Mouse (Mus musculus) retina, postnatal 1 day (tissue): ENCODE data around the gene Ptprd.

Experiments used
- DNase-seq: peaks from one replicate; pipeline ENCODE4 v3.0.0-alpha.2; 2012

Gene Ptprd

DNA sequence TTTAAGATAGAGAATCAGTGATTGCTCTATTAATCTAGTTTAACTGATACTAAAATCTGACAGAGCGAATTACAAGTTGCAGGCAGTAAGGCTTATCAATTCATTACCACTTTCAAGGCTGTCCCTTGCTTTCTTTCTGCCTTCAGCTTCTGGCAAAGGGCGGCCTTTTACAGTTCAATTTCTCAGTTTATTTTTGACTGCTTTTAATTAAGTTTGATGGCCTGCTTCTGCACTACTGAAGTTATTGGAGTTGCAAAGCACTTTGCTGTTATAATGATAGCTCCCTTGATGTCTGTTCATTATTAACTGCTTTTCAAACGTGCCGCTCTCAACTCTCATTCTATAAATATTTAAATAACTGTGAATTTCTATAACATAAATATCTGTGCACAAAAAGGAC is 673.9 kb downstream of the Ptprd start:
- no peak for DNase-seq

GRCm38 (mm10) chr4:77537336-77537735 is 674.4 kb downstream of the Ptprd start:
- DNase-seq: peak; percentile 22

GRCm38 (mm10) chr4:77535601-77536000 is 676.2 kb downstream of the Ptprd start:
- DNase-seq: no peak

DNA sequence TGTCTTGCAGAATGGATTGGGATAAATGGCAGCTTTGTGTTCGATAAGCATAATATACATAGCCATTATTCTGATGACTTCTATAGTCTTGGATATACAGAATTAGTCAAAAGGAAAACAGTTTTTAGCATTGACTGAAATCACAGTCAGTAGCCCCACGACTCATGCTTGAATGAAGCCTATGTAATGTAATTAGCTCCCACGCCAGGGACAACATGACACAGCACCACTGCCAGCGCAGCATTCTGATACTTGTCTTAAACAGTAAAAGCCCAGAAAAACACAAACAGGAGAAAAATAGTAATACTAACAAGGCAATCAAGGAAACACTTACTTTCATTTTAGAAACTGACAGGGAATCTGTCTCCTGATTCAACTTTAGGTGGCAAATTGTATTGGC is 677.2 kb downstream of the Ptprd start:
- DNase-seq: peak; percentile 17

- DNase-seq: peak; percentile 61
These were observed 692.6 kb downstream of the Ptprd start for GRCm38 (mm10) chr4:77519166-77519565.

DNA sequence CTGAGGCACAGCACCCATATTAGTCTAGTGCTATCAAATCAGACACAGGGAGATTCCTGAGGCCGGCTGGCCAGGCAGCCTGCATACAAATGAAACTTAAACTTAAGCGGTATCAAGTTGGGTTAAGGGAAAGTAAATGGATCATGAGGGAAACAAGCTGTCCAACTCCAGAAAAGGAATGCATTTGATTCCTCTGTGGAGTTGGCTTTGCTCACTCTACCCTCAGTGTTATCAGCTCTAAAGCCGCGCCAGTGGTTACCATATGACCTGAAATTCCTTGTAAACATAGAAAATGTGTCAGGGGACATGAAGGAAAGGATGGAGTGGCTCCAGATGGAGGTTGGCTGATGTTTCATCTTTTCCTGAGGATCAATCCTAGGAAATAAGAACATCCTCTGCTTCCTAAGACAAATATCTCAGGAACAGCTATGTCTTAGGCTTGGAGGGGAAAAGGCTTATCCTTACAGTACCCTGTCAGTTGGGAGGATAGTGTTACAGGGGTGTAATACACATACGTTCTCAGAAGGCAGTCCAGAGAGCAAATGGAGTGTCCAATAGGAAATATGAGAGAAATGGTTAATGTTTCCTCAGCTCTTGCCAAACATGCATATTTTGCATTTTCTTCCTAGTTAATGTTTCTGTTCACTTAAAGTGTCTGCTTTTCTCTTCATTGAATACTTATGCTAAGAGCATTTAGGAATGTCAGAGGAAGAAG is 697.7 kb downstream of the Ptprd start:
- DNase-seq: no peak

DNA sequence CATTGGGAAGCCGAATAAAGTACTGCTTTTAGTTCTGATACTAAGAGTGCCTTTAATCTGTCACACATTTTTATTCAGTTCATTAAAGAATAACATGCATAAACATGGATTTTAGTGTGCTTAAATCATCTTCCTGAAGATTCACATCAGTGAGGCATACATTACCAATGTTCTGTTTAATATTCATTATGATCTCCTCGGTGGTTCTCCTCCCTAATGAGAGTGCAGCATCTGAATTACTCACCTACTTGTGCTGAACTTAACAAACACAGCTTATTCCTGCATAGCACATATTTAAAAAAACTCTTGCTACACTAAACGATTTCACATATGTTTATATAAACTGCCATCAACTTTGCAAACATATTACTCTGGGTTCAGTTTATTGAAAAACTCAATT is 698.7 kb downstream of the Ptprd start:
- no peak for DNase-seq

DNA sequence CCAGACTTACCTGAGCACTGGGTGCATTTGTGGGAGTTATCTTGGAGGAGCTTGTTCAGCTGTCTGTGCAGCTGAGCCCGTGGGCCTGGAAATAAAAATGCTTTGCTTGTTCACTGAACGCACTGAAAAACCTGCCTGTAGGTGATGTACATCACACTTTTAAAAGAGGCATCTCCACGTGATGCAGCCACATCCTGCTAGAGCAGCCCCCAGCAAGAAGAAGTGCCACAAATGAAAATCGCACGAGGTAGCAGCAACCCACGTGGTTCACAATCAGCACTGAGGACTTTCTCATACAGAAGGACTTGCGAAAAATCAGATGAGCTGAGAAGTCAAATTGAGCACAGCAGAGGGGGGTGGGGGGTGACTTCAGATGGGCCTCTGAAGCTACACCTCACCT is 757.7 kb downstream of the Ptprd start:
- no peak for DNase-seq

- peak; percentile 3 for DNase-seq
These were observed 812.6 kb downstream of the Ptprd start for GRCm38 (mm10) chr4:77399146-77399545.

DNA sequence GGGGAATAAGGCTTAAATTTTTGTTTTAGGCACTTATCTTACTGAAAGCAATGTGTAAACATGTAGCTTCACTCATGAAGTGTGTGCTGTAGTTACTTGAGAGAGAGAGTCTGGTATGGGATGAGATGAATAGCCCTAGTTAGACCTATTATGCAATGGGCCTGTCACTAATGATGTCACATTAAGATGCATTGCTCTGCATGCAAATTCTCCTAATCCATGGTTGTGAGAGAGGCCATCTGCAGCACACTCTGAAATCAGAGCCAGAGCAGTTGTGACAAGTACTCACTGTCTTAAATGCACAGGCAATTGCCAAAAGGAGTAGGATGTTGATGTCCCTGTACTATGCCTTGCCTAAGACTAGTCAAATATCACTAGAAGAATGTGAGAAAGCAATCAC is 850.0 kb downstream of the Ptprd start:
- DNase-seq: no peak

GRCm38 (mm10) chr4:77327198-77327597 is 884.6 kb downstream of the Ptprd start:
- DNase-seq: no peak

GRCm38 (mm10) chr4:77317060-77317680 is 894.6 kb downstream of the Ptprd start:
- peak; percentile 6 for DNase-seq

DNA sequence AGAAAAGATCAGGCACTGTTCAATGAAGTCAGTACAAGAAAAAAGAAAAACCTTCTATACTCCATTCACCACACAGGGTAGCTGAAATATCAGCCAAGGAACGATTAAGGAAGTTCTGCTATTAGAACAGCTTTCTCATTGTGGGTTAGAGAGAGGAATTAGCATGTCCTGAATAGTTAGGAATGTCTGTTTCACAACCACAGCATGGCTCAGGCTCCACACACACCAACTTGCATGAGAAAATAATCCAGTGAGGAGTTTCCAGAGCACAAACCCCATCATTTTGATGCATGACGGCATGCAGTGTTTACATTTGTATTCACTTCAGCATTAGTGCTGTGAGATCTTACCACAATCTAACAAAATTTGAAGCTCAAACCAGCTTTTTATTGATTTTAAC is 895.1 kb downstream of the Ptprd start:
- no peak for DNase-seq

- DNase-seq: no peak
These were observed 901.5 kb downstream of the Ptprd start for GRCm38 (mm10) chr4:77310127-77310788.

- DNase-seq: no peak
These were observed 928.3 kb downstream of the Ptprd start for GRCm38 (mm10) chr4:77283423-77283822.

- DNase-seq: no peak
These were observed 933.8 kb downstream of the Ptprd start for GRCm38 (mm10) chr4:77277913-77278312.

- no peak for DNase-seq
These were observed 951.8 kb downstream of the Ptprd start for GRCm38 (mm10) chr4:77259972-77260290.

- peak; percentile 27 for DNase-seq
These were observed 952.4 kb downstream of the Ptprd start for GRCm38 (mm10) chr4:77259250-77259971.

GRCm38 (mm10) chr4:77251188-77251587 is 960.6 kb downstream of the Ptprd start:
- DNase-seq: no peak

GRCm38 (mm10) chr4:77249801-77250200 is 962.0 kb downstream of the Ptprd start:
- no peak for DNase-seq

DNA sequence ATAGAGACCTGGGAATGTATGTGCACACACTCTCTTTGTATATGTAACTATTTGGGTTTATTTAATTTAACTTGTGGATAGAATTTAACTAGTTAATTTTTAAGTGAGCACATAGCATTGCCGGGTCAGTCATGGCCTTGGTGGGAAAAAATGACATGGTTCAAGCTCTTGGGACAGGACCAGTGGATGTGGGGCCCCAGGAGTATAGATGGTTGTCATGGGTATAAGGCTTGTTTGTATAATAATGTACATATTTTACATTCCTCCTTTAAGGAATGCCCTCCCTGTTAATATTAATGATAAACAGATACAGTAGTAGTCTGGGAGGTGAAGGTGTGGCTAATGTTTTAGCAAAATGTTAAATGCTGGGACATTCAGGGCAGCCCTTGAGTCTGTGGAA is 962.8 kb downstream of the Ptprd start:
- no peak for DNase-seq

GRCm38 (mm10) chr4:77241852-77242455 is 969.8 kb downstream of the Ptprd start:
- no peak for DNase-seq

DNA sequence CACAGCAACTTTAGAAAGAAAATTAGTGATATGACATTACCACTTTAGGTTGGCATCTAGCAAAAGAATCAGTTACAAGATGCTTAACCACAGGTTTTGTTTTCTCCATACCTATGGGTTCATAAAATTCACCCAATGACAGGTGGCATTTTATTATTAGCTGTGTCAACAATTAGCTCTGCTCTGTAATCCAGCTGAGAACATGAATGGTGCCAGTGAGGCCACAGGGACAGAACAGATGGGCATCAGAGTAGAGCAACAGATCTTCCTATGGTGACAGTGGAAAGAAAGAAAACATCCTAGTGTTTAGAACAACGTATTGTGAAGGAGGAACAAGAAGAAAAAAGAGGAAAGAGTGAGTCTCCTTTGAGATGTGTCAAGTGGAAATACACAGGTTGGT is 973.6 kb downstream of the Ptprd start:
- no peak for DNase-seq
